Mouse (Mus musculus) left cerebral cortex, postnatal 14 days (tissue): ENCODE results near the gene Tbc1d9b. TPM values are rescaled to one million over a fixed set of nuclear protein-coding genes. Genes with fewer than 3 reads are reported as not detected.

Experiments
- total RNA-seq, 2 experiments: library from RNA; stranded (reverse); gene quantifications; 2 replicates each; pipeline ENCODE4 v1.2.3; 2021

The Tbc1d9b gene
- total RNA-seq, 2 experiments from 2014 or later: 90.3 to 103 TPM

Other genes with a start within 250 kb of the Tbc1d9b start
- 10 to 100 TPM; 27.0 to 32.1 TPM for gene Rasgef1c, start 229.6 kb upstream of the Tbc1d9b start, total RNA-seq
- 100 to 1,000 TPM in 1 of 2 experiments, 10 to 100 TPM in 1; 95.7 to 106 TPM for gene Rnf130, start 106.0 kb upstream of the Tbc1d9b start, total RNA-seq
- 10 to 100 TPM; 15.1 to 18.1 TPM for gene Mrnip, start 43.0 kb downstream of the Tbc1d9b start, total RNA-seq
- gene Sqstm1, start 79.4 kb downstream of the Tbc1d9b start, total RNA-seq: 100 to 1,000 TPM; 394 to 430 TPM
- 100 to 1,000 TPM in 1 of 2 experiments, 10 to 100 TPM in 1; 97.3 to 100 TPM for gene Mgat4b, start 79.5 kb downstream of the Tbc1d9b start, total RNA-seq
- 10 to 100 TPM; 11.4 to 11.6 TPM for gene Ltc4s, start 107.2 kb downstream of the Tbc1d9b start, total RNA-seq
- gene Maml1, start 160.9 kb downstream of the Tbc1d9b start, total RNA-seq: 1 to 10 TPM; 8.8 to 8.9 TPM
- gene Canx, start 194.3 kb downstream of the Tbc1d9b start, total RNA-seq: 100 to 1,000 TPM; 404 to 407 TPM
- not detected for gene Cby3, start 223.1 kb downstream of the Tbc1d9b start, total RNA-seq
- 100 to 1,000 TPM; 201 to 225 TPM for gene Hnrnph1, start 245.6 kb downstream of the Tbc1d9b start, total RNA-seq